Mouse (Mus musculus) urinary bladder, postnatal 36 days (tissue): Measurements from ENCODE around the gene Ahnak.
"Not testable (repeated sequence)": the region's sequence is repeated elsewhere in the genome, so short reads cannot be mapped to it uniquely, and the experiment has no call there.

ENCODE experiments used
- DNase-seq, 2 experiments: peaks; one replicate each; pipeline ENCODE4 v3.0.0; 2022; ENCODE audit warnings: low spot score in 2 of 2, mixed read lengths in 1 of 2

Gene Ahnak

DNA sequence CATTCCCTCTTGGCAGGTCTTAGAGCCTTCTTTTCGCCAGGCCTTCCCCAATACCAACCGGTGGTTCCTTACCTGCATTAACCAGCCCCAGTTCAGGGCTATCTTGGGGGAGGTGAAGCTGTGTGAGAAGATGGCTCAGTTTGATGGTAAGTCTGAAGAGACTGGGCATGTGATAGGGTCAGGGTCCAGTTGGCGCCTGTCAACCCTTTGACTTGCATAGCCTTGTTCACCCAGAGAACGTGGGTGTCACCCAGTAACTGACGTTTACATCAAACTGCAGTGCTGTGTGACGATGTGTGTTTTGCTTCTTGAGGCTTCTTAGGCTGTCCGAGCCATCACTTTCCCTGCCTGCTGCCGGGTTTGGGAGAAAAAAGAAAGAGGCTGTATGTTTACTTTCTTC, 16.6 kb upstream of the Ahnak start:
- DNase-seq, result not testable (repeated sequence)

DNA sequence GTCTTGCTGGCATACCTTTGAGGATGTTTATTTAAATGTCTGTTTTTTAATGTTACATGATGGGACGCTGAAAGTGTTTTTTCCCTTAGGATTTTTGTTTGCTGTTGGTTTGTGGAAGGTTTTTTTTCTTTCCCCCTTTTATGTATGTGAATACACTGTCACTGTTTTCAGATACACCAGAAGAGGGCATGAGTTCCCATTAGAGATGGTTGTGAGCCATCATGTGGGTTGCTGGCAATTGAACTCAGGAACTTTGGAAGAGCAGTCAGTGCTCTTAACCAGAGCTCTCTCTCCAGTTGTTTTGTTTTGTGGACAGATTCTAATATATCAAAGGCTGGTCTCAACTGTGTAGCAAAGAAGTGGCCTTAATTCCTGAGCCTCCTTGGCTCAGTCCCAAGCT, 14.4 kb upstream of the Ahnak start:
- no peak for DNase-seq

DNA sequence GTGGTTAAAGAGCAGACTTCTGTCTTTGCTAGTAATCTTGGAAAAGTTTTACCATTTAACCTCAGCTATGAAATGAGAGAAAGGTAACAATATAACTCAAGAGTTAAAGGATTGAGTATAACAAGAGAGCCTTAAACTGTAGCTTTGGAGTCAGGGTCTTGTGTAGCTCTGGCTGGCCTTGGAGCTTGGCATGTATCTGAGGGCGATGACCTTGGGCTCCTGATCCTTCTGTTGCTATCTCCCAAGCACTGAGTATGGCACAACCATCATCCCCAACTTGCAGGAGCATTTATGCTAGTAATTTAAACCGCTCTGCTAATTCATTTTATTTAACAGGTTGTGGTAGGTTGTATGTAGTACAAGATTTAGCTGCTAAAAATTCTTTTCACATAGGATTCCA, 13.6 kb upstream of the Ahnak start:
- DNase-seq, result no peak

DNA sequence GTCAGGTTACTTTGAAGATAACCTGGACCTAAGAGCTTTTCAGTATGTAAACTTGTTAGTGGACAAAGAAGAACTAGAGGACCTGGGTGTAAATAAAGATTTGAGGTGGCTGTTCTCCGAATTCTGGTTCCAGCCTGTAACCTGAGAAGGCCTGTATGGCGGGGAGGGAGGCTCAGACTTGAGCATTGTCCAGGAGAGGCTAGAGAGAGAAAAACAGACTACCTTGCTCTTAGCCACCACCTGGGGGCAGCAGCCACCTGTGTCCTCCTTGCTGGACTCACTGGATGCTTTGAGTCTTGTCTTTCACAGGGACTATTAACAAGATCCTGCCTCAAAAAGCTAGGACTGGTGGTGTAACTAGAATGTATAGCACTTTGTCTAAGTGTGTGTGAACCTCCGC, 12.5 kb upstream of the Ahnak start:
- peak in 1 of 2 experiments; percentile 61 for DNase-seq

DNA sequence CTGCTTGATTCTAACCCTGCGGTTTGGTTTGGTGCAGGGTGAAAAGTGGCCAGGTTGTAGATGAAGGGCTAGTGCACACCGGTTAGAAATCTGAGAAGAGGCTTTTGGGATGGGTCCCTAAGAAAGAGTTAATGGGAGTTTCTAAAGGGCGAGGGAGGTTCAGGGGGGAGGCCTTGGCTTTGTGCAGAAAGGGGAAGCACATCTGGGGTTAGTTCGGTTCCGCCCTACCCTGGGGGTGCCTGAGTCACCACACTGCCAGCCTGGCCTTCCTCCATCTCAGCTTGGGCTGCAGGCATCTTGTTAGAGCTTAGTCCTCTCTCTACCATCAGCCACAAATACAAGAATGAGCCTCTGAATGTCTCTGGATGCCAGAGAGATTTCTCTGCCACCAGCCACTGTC, 8.3 kb upstream of the Ahnak start:
- peak in 1 of 2 experiments; percentile 37 for DNase-seq

DNA sequence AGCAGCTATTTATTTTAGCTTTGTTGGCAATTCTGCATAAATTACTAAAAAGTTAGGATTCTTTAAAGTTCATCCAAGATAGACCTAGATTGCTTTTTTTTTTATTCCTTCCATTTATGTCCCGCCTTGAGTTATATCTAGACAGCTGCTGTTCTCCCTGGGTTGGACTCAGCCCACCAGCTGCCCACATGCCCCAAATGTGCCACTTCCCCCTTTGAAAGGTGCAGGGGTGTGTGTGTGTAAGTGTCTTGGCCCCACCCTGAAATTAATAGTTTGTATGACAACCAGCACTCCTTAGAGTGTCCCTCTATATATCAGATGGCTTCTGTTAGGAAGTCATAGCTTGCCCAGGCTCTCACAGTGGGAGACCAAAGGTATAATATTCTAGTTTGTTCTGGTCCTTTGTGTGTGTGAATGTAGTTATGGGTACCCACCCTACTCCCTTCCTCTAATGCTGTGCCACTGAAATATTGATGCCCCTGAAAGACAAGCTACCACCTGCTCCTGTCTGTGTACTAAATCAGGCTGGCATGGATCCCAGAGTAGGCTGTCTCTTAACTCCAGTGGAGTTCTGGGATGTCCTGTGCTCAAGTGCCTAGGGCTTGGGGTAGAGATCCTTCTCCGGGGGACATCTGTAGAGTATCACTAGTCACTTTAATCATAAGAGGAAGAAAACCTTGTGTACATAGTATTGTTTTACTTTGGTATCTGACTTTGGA, 7.5 kb upstream of the Ahnak start:
- no peak for DNase-seq

DNA sequence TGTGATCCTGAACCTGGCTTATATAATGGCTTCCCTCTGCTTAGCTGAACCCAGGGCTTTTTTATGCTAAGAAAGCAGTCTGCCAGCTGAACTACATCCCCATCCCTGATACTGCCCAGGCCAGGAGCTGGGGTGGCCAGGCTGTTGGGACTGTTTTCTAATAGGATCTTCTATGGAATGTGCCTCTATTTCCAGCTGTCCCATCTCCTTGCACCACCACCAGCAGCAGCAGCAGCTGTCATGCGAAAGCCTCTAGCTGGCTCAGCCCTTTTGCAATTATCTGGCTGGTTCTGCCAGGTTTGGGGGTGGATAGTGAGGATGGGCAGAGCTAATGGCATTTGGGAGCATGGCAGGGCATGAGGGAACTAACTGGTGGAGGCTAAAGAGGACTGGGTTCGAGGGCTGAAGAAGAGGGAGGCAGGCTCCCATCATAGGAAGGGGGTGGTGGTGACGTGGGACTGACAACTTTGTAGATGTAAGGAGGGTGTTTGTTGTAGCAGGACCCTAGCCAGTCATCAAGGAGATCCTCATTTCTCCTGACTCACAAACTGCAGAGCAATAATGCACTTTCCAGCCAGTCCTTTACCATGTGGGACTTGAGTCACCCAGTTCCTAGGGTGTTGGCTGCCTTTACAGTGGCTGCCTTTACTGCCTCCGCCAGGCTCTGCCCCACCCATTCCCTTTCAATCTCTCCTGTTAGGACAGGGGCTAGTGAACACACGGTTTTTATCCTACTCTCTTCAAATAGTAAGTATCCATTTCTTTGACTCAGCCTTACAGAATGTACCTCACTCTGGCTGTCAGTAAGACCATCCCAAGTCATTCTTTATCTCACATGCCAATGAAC, 6.6 kb upstream of the Ahnak start:
- no peak for DNase-seq

DNA sequence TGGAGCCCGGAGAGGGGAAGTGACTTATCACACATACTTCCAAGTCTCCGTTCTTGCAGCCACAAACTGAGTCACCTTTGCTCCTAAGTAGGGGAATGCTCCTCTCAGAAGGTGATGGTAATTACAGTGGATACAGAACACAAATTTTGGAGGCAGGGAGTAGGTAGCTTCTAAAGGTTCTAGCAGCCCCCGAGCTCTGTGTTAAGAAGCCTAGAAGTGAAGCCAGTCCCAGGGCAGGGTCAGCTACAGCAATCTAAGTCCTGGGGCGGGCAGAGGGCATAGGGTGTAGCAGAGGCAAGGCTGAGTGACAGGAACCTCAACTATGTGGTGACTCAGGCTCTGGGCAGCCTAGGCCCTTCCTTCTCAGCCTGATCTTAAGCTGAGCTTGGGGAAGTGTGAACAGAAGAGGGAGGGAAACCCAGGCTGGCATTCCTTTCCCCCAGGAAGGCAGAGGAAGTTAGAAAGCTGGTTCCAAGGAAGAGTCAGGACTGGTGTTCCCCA, 5.9 kb upstream of the Ahnak start:
- peak; percentile 57 to 58 for DNase-seq

DNA sequence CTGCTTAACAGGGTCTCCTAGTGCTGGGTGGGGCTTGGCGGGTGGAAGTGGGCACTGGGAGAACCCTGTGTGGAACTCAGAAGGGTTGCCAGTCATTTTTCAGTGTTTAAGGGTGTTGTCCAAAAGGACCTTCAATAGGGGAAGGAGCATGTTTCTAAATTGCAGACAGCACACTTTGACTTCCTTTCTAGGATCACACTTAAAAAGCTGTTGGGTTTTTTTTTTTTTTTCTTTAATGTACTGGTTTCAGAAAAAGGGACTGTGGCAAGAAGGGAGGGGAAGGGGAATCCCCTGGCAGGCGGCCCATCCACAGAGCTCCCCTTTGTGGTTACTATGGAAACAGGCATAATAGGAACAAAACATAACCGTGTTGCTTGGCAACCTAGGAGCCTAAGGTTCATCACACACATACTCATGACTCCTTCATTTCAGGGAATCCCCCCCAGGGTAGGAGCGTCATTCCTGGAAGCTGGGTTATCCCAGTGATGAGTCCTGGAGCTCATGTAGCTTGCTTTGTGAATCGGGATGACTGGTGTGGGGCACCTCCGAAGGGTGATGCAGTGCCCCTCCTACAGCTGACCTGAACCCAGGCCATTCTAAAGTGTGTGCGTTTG, 4.7 kb upstream of the Ahnak start:
- peak in 1 of 2 experiments; percentile 70 for DNase-seq

DNA sequence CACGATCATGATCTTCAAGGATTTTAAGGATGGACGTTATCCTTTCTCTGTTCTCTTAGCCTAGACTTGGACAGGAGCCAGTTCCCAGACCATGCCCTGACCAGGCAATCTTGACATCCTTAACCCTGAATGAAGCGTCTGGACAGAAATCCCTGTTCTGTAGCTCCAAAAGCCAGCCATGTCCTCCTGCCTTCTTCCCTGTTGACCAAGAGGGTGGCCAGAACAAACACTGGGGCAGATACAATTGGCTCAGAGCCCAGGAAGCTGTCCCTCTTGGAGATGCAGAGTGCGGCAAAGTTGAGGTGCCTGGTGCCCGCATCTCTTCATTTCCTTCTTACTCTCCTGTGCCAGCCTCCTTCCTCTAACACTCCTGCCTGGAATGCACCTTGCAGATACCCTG, 3.2 kb upstream of the Ahnak start:
- no peak for DNase-seq

DNA sequence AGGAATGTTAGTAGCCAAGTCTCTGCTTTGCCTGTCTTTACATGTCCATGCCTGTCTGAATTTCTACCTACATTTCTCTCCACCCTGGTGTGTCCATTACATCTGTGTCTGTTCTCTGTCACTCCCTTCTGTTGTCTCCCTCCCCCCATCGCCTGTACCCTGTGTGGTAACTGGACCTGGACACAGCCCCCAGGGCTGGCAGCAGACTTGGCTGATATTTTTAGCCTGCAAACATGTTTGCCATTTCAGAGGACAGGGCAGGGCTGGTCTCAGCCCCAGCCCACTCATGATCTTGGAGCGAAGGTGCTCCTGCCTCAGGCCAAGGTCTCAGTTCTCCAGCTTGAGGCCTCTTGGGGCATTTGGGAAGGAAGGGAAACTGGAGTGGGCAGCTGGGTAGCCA, 1.3 kb upstream of the Ahnak start:
- DNase-seq, result no peak

DNA sequence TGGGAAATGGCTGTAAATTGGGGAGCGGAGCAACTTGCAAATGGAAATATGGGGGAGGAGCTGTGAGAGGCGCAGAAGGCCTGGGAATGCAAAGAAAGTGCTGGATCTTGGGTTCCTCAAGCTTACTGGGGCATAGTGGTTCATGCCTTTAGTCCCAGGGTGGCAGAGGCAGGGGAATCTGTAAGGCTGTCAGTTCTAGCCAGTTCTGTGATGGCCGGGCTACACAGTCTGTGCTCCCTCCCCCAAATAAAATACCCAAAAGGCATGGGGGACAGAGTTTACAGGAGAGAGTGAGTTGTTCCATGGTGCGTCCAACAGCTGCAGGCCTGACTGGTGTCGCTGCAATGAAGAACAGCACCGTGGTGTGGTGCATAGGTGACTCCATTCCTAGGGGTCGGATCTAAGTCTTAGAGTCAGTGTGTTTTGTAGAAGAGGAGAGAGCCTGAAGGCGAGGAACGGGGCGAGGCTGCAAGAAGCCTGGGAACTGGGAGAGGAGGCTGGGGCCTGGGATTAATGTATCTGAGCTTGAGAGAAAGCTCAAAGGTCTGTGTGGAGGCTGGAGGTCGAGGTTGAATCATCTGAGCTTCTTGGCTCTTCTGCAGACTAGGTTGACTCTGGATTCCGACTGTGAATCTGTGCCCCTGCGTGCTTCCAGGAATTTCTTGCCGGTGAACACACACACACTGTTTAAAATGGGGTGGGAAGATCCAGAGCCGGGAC, 578 bp upstream of the Ahnak start:
- DNase-seq, result no peak

DNA sequence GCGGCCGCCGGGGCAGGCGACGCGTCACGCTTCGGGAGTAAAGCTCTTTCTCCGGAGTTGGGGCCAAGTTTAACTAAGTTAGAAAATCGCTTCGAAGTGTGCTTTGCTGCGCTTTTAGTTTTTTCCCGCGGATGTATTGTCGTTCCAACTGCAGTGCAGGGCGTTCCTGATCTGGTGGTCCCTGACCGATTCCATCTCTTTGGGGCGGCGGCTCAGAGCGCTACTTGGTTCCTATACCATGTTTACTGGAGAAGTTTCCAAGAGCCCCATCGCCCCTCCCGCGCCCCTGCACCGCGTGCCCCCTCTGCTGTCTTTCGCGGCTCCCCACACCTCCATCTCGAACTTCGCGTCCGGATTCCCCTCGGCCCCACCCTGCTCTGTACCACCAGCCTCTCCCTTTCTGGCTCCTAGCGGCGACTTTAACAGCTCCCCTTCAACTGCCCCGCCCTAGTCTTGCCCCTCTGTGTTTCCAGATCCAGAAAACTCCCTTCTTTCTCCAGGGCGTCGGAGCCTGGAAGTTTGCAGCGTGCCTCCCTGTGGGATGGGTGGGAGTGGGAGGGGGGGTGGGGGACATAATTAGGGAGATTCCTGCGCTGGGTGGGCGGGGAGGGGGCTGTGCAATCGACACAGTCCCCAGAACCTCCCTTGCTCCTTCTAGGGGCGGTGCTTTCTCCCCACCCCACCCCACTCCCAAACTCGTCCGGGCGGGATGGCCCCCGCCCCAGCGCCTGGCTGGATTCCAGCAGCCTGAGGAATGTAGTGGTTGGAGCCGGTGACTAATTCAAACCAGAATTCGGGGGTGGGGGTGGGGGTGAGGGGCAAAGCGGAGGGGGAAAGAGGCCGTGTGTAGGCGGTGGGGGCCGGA, 715 bp downstream of the Ahnak start:
- DNase-seq, result peak; percentile 87 to 93

DNA sequence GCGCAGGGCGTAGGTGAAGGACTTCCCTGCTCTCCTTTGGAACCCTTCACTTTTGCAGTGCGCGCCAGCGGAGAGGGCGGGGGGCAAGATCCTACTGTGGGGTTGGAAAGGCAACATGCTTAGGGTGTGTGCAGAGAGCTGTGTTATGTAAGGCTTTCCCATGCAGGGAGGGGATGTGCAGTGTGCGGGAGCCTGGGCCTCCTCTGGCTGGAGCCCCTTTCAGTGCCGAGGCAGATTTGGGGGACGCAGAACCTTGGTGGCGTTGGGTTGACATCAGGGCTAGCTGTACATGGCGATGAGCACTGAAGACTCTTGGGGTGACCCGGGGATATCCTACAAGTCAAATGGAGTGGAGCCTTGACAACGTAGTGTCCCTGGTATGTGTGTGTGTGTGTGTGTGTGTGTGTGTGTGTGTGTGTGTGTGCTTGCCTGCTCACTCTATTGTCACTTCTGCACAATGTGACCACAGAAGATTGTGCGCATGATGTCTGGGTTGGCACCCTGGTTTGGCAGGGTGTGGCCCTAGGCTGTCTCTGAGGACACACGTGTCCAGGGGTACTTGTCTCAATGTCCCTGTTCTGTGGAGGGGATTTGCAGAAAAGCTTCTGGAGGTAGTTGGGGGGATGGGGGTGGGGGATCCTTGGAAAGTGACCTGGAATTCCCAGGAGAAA, 1.5 kb downstream of the Ahnak start:
- no peak for DNase-seq

DNA sequence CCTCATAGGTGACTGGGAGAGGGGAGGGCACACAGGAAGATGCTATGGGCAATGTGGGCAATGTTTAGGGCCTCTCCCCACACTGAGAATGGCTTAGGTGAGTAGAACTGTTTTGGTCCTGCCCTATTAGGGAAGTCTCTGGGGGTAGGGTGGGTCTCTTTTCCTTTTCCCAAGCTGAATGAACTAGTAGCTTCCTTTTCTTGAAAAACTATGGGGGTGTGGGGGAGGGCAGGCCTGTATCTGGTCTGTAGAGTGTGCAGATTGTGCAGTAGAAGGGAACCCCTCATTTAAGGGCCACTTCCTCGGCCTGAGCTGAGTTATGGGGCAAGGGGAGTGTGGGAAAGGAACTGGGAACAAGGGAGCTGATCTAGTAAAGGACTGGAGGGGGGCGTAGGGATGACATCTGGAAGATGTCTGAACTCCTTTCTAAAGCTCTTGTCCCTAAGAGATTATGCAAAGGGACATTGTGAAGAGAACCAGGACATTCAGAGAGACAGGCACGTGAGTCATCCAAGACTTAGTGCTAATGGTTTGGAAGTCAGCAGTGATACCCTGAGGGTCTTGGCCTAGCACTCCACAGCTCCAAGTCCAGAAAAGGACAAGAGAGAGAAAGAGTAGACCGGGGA, 2.3 kb downstream of the Ahnak start:
- DNase-seq, result no peak

DNA sequence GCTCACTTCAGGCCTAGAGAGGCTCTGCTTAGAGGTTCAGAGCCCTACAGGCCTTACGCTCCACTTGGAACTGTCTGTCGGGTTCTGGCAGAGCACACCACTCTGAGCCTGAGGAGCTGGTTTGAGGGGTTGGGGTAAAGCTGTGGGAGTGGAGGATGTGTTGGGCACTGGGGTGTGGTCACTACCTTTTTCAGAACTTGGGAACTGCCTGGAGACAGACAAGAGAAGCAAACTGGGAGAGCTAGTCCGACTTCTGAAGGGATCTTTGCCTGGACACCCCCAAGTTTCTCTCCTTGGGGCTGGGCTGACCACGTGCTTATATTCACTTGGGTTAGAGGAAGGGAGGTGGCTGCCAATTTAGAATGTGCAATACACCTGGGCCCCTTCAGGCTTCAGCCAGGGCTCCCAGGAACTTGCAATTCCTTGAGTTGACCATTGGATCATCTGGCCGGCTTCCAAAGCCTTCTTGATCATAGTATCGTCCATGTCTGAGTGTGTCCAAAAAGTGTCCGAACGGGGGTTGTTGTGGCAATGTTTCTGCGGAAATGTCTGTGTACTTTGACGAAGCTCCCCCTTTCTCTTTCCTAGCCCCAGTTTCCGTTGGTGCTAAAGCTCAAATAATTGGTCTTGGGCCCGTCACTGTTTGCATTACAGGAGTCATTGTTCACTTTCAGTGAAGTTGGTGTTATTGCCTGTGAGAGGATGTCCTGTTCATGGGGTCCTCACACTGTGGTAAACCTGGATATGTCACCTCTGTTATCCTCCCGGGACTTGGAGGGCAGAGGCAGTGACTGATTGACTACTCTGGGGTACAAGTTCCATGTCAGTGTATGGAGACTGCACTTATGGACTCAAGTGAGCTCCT, 3.0 kb downstream of the Ahnak start:
- DNase-seq, result peak; percentile 50 to 56

DNA sequence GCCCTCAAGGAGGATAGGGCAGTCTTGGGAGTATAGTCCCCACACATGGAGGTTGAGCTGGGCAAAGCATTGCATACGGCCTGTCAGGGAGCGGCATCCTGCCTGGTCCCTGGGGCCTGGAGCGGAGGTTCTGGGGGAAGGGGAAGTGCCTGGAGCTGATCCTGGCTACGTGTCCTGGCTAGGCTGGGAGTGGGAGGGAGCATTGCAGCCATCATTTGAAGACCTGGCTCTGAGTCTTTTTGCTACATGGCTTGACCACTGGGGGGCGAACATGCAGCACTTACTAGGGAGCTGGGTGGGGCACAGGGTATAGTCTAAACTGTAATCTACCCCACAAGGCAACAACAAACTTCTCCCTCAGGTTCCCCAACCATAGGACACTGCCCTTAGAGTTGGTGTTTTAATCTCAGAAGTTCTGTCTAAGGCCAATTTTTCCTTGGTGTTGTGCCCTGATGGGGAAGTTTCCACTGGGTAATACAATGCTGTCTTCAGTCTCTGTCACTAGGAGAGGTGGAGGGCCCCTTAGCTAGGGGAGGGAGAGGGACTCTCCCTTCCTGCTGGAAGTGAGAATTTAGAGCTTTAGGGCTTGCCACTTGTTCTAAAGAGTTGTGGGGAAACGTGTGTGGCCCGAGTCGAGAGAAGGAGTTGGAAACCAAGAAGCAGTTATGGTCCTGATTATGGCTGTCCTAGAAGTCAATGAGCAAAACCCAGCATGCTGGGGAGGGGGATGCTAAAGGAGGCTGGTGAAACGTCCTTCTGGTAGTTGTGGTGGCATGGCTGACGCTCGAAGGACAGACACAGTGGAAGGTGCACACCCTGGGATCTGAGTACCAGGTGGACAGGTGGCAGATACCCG, 3.9 kb downstream of the Ahnak start:
- DNase-seq, result peak; percentile 82 to 91

DNA sequence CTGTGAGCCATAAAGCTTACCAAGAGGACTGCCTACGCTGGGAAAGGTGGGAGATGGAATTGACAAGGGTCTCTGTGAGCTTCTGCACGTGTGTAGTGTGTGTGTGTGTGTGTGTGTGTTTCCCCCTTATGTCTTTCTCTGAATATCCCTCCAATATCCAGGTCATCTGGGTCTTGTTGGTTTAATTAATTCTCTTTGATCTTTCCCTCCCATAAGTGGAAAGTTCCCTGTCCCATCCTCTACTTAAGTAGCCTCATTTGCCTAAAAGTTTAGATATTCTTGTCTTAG, 4.5 kb downstream of the Ahnak start:
- no peak for DNase-seq
